Mouse (Mus musculus) intestine, embryonic 16.5 days (tissue): Measurements from ENCODE around the gene Klhl29. TPM values are rescaled to one million over a fixed set of nuclear protein-coding genes. Genes with fewer than 3 reads are reported as not detected.
A peak's percentile ranks its signal among the peaks of the same experiment; 100 is the strongest.

Experiments used
- ATAC-seq: fragments of 200-750 bp; cut with Nextera tagmentation; 2 replicates; pipeline ENCODE4 v1.8.0; 2017; ENCODE audit warnings: moderate TSS enrichment, moderate library complexity
- H3K27ac ChIP-seq: fragments of 300-500 bp; sonication (generic); 2 replicates; pipeline ENCODE4 v1.5.1; 2014; ENCODE audit warnings: mild to moderate bottlenecking, low read length
- H3K27me3 ChIP-seq: fragments of 300-500 bp; sonication (generic); replicated peaks from 2 replicates; pipeline ENCODE4 v1.6.1; 2014; ENCODE audit warnings: low read length, control low read depth, mixed read lengths; ENCODE audit not compliant: control insufficient read depth, insufficient read depth
- H3K36me3 ChIP-seq: fragments of 300-500 bp; sonication (generic); 2 replicates; pipeline ENCODE4 v1.6.1; 2014; ENCODE audit warnings: low read length, control low read depth; ENCODE audit not compliant: control insufficient read depth, insufficient read depth
- H3K4me1 ChIP-seq: fragments of 300-500 bp; sonication (generic); 2 replicates; pipeline ENCODE4 v1.6.1; 2014; ENCODE audit warnings: low read length, control low read depth, mixed read lengths; ENCODE audit not compliant: control insufficient read depth, insufficient read depth
- H3K4me2 ChIP-seq: fragments of 300-500 bp; sonication (generic); 2 replicates; pipeline ENCODE4 v1.6.1; 2014; ENCODE audit warnings: low read depth, low read length, control low read depth
- H3K4me3 ChIP-seq: fragments of 300-500 bp; sonication (generic); 2 replicates; pipeline ENCODE4 v1.5.1; 2014; ENCODE audit warnings: mild to moderate bottlenecking, low read length
- H3K9ac ChIP-seq: fragments of 300-500 bp; sonication (generic); 2 replicates; pipeline ENCODE4 v1.6.1; 2014; ENCODE audit warnings: low read depth, low read length
- H3K9me3 ChIP-seq: fragments of 300-500 bp; sonication (generic); 2 replicates; pipeline ENCODE4 v1.6.1; 2016; ENCODE audit warnings: low read length, control low read depth; ENCODE audit not compliant: control insufficient read depth
- WGBS: fragments of 180-500 bp; shearing (Covaris S2); extraction: QIAGEN DNeasy Blood & Tissue Kit; methylation state at CpG from one replicate; pipeline ENCODE4 v1.1.7; 2014; 5-methylcytosine and 5-hydroxymethylcytosine counted together
- polyA plus RNA-seq: library from polyadenylated mRNA; unstranded; fragments of >200 nt; fragmentation: Nextera tagmentation; extraction: Ambion mirVana; gene quantifications from 2 replicates; pipeline ENCODE4 v1.2.1, GENCODE M21; 2015

Gene Klhl29
- 0.37 and 0.51 TPM in 2 replicates for polyA plus RNA-seq

GRCm38 (mm10) chr12:5375616-5376461 is at the start of gene Klhl29:
Gene Klhl29 (minus strand): TSS chr12:5375682.
- ATAC-seq, result peak; percentile 96
- Histone ChIP-seq H3K36me3 (no peaks in the 10 kb centered on the region), H3K27ac (peak within 1 kb of the TSS; percentile 72), H3K27me3 (peaks cover 24% of the 10 kb centered on the region), H3K9ac (peak within 1 kb of the TSS; percentile 79), H3K4me3 (peak within 1 kb of the TSS; percentile 79), H3K4me2 (peak within 1 kb of the TSS; percentile 94), H3K4me1 (peaks cover 10% of the 10 kb centered on the region), H3K9me3 (no peaks in the 10 kb centered on the region)
- WGBS, result 2% methylated on average over 52 of the region's 66 CpGs

DNA sequence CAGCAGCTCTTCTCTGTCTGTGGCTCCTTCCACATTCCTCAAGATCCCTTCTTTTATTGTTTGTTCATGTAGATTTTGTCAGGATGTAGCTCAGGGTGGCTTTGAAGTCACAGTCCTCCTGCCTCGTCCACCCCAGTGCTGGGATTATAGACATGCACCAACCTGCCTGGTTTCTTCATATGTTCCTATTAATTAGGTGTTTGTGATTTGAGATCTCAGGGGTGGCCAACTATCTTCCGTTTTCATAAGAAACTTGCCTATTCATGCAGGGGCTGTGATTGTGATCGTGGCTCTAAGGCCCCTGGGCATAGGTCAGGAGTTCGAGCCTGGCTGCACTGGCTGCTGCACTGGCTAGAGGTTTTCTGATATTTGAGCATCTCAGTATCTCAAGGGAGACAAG is 49.8 kb upstream of the Klhl29 start:
- Histone ChIP-seq H3K36me3 (no peaks in the 10 kb centered on the region), H3K4me3 (no peak overlapping the region), H3K27ac (no peak overlapping the region), H3K9me3 (no peaks in the 10 kb centered on the region), H3K27me3 (no peaks in the 10 kb centered on the region), H3K4me1 (no peaks in the 10 kb centered on the region), H3K9ac (no peak overlapping the region), H3K4me2 (no peak overlapping the region)
- 73% methylated on average over 4 of the region's 4 CpGs for WGBS
- ATAC-seq, result no peak

- Histone ChIP-seq H3K4me1 (peaks cover 5% of the 10 kb centered on the region; the same call in 1 of the 2 replicates), H3K9ac (no peak overlapping the region), H3K27me3 (no peaks in the 10 kb centered on the region), H3K9me3 (no peaks in the 10 kb centered on the region), H3K4me3 (no peak overlapping the region), H3K4me2 (no peak overlapping the region), H3K36me3 (no peaks in the 10 kb centered on the region), H3K27ac (no peak overlapping the region)
- WGBS, result 58% methylated on average over 3 of the region's 3 CpGs
- ATAC-seq, result no peak
Observed at GRCm38 (mm10) chr12:5415806-5416205, 40.3 kb upstream of the Klhl29 start.

DNA sequence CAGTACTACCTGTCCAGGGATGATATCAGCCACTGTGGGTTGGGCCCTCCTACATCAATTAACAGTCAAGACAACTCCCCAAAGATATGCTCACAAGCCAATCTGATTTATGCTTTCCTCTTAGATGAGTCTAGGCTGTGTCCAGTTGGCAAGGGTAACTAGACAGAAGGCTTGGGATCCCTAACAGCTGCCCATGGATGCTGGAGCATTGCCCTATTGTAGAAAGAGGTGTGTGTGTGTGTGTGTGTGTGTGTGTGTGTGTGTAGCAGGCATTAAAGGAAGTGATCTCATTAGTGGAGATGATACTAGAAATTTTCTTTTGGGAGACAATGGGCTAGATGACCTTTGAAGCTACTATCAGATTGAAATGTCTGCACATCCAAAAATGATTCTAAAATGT is 38.5 kb upstream of the Klhl29 start:
- H3K9me3 ChIP-seq, result no peaks in the 10 kb centered on the region
- no peak overlapping the region for H3K4me3 ChIP-seq
- H3K4me2 ChIP-seq, result no peak overlapping the region
- no peak overlapping the region for H3K9ac ChIP-seq
- peaks cover 9% of the 10 kb centered on the region; the same call in 1 of the 2 replicates for H3K4me1 ChIP-seq
- no peaks in the 10 kb centered on the region for H3K36me3 ChIP-seq
- ATAC-seq, result no peak
- no peaks in the 10 kb centered on the region for H3K27me3 ChIP-seq
- H3K27ac ChIP-seq, result no peak overlapping the region

DNA sequence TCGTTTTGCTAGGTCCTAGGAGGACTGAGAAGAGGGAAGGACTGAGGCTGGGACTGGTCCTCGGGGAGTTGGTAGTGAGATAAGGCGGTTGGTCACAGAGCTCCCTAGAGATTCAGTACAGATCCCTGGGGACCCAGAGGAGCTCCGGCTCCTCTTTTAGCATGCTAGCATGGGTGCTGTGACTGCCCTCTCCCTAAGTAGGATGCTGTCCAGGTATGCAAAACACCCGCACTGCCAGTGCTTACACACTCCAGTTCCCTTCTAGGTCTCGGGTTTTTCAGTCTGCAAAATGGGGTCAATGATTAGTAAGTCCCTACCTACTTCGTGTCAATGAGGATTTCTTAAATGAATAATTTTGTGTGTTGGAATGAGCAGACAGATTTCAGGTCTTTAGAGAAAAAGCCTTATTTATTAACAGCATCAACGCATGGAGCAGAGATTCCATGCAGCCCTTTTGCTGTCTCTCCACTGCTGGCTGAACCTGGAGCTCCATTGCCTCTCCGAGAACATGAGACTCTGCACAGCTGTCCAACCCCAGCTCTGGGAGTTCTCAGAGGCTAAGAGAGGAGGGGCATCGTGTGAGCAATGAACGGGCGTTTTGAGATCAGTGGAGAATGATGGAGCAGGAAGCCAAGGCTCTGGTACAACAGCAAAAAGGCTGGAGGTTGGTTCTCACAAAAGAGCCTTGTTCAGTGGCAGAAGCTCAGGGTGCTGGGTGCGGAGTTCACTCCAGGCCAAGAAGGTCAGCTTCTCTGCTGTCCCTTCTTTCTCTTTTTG is 36.5 kb upstream of the Klhl29 start:
- Histone ChIP-seq H3K4me1 (peaks cover 9% of the 10 kb centered on the region; the same call in 1 of the 2 replicates), H3K9ac (no peak overlapping the region), H3K9me3 (no peaks in the 10 kb centered on the region), H3K4me3 (no peak overlapping the region), H3K4me2 (no peak overlapping the region), H3K27me3 (no peaks in the 10 kb centered on the region), H3K36me3 (no peaks in the 10 kb centered on the region), H3K27ac (no peak overlapping the region)
- ATAC-seq, result peak; percentile 33; the same call in 1 of the 2 replicates
- 62% methylated on average over 13 of the region's 13 CpGs for WGBS

- Histone ChIP-seq H3K4me1 (peaks cover 9% of the 10 kb centered on the region; the same call in 1 of the 2 replicates), H3K27ac (no peak overlapping the region), H3K9me3 (no peaks in the 10 kb centered on the region), H3K36me3 (no peaks in the 10 kb centered on the region), H3K4me3 (no peak overlapping the region), H3K4me2 (no peak overlapping the region), H3K9ac (no peak overlapping the region), H3K27me3 (no peaks in the 10 kb centered on the region)
- no peak for ATAC-seq
- 81% methylated on average over 4 of the region's 4 CpGs for WGBS
Observed at GRCm38 (mm10) chr12:5411346-5411745, 35.9 kb upstream of the Klhl29 start.

DNA sequence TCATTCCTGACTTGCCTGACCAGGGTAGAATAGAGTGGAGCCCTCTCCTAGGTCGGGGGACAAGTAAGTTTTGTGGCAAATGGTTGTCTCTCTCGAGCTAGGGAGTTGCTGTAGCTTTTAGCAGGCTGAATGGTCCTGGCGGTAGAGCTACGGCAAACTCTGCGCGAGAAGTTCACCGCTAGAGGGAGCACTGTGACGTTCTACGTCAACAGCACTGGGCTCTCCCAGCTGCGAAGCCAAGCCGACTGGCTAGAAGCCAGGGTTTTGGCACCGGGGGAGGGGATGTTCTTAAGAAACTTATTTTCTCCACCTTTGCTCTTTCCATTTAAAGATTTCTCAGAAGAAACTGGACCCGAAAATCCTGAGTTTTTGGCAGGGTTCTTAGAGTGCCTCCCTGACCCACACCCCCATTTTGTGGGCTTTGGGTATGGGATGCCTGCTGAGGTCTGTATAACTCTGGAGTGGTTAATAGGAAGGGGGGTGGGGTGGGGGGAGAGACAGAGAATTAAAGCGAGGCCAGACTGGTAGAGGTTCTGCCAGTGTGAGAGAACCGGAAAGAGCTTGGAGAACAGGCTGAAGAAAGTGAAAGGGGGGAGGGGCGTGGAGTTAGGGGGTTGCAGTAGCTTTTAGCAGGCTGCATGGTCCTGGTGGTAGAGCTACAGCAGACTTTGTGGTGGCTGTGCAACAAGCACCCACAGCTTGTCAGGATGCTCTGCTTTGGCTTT is 35.1 kb upstream of the Klhl29 start:
- Histone ChIP-seq H3K4me1 (peaks cover 9% of the 10 kb centered on the region; the same call in 1 of the 2 replicates), H3K27ac (no peak overlapping the region), H3K4me3 (no peak overlapping the region), H3K27me3 (no peaks in the 10 kb centered on the region), H3K9me3 (no peaks in the 10 kb centered on the region), H3K9ac (no peak overlapping the region), H3K36me3 (no peaks in the 10 kb centered on the region), H3K4me2 (peak overlapping the region; percentile 47)
- ATAC-seq, result peak; percentile 90
- WGBS, result 4% methylated on average over 16 of the region's 16 CpGs

GRCm38 (mm10) chr12:5407175-5407574 is 31.7 kb upstream of the Klhl29 start:
- no peak overlapping the region for H3K27ac ChIP-seq
- H3K4me3 ChIP-seq, result no peak overlapping the region
- ATAC-seq, result no peak
- no peaks in the 10 kb centered on the region for H3K36me3 ChIP-seq
- no peaks in the 10 kb centered on the region for H3K9me3 ChIP-seq
- H3K9ac ChIP-seq, result no peak overlapping the region
- WGBS, result 75% methylated on average over 8 of the region's 8 CpGs
- no peaks in the 10 kb centered on the region for H3K27me3 ChIP-seq
- peaks cover 9% of the 10 kb centered on the region; the same call in 1 of the 2 replicates for H3K4me1 ChIP-seq
- H3K4me2 ChIP-seq, result no peak overlapping the region

GRCm38 (mm10) chr12:5397423-5397822 is 21.9 kb upstream of the Klhl29 start:
- Histone ChIP-seq H3K36me3 (no peaks in the 10 kb centered on the region), H3K4me2 (no peak overlapping the region), H3K9me3 (no peaks in the 10 kb centered on the region), H3K9ac (no peak overlapping the region), H3K27me3 (no peaks in the 10 kb centered on the region), H3K4me1 (0 out of 2 replicates have a peak, but pooled peaks cover 2% of the 10 kb centered on the region), H3K27ac (no peak overlapping the region), H3K4me3 (no peak overlapping the region)
- 32% methylated on average over 5 of the region's 5 CpGs for WGBS
- no peak for ATAC-seq
